In the genomic region with DNA sequence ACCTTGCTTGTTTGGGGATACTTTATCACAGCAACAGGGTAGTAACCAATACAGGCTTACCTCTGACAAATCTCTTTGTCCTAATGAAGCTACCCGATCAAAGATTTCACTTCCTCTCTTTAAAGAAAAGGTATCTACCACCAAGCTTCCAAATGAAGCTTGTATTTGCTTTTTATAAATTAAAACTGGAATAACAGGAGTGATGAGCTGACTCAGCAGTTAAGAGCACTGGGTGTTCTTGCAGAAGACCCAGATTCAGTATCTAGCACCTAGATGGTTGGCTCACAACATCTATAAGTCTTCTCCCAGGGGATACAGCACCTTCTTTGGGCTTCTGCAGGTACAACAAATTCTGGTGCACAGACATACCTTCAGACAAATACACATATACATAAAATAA, we compare ENCODE assay signal across 35 mouse cellular contexts.
"Had no signal": no experiment of that assay in that cellular context is flagged by ENCODE, and none has a peak within 500 bp of the region (broad histone marks: within the 10 kb centered on the region; RNA-seq: fewer than 3 reads in every experiment).

No protein-coding gene starts in this region.

- H3K9ac ChIP-seq: heart, embryonic 12.5 days; heart, embryonic 13.5 days; heart, embryonic 15.5 days; hindbrain, embryonic 12.5 days; hindbrain, embryonic 13.5 days; hindbrain, embryonic 14.5 days; hindbrain, embryonic 15.5 days; intestine, embryonic 15.5 days; kidney, embryonic 15.5 days had no signal

- H3K27ac ChIP-seq: heart, embryonic 10.5 days; heart, embryonic 13.5 days; heart, embryonic 15.5 days; hindbrain, embryonic 10.5 days; hindbrain, embryonic 12.5 days; hindbrain, embryonic 13.5 days; hindbrain, embryonic 14.5 days; hindbrain, embryonic 15.5 days; hindbrain, postnatal 0 days; intestine, embryonic 15.5 days; kidney, embryonic 15.5 days; kidney, postnatal 0 days; layer of hippocampus, adult 2 months had no signal

- H3K4me2 ChIP-seq: heart, embryonic 11.5 days; heart, embryonic 12.5 days; heart, embryonic 13.5 days; heart, embryonic 15.5 days; hindbrain, embryonic 12.5 days; hindbrain, embryonic 13.5 days; hindbrain, embryonic 14.5 days; hindbrain, embryonic 15.5 days; intestine, embryonic 15.5 days; kidney, embryonic 15.5 days had no signal

- H3K27me3 ChIP-seq: heart, embryonic 12.5 days; heart, embryonic 13.5 days; heart, embryonic 15.5 days; hindbrain, embryonic 12.5 days; hindbrain, embryonic 13.5 days; hindbrain, embryonic 15.5 days; intestine, embryonic 15.5 days; kidney, embryonic 15.5 days had no signal

- H3K4me1 ChIP-seq: heart, embryonic 10.5 days; heart, embryonic 12.5 days; heart, embryonic 13.5 days; heart, embryonic 15.5 days; hindbrain, embryonic 15.5 days; intestine, embryonic 15.5 days; kidney, embryonic 15.5 days had no signal

- ATAC-seq: hindbrain, embryonic 16.5 days; hindbrain, postnatal 0 days; inflammation-experienced regulatory T-cells, adult 6 months; intestine, embryonic 15.5 days; intestine, embryonic 16.5 days; intestine, postnatal 0 days had no signal

- DNase-seq: heart, postnatal 10 days; heart, postnatal 14 days; heart, postnatal 36 days; heart, postnatal 4 days; kidney, adult 11 months; kidney, adult 18-20 months; kidney, adult 2 months; kidney, adult 8-10 months; kidney, adult 9 months; kidney, postnatal 10 days; kidney, postnatal 14 days; kidney, postnatal 25 days; kidney, postnatal 36 days; kidney, postnatal 4 days; layer of hippocampus, adult 9-11 months; layer of hippocampus, postnatal 36 days had no signal

- H3K9me3 ChIP-seq: heart, embryonic 10.5 days; heart, embryonic 12.5 days; heart, embryonic 13.5 days; heart, embryonic 15.5 days; hindbrain, embryonic 10.5 days; hindbrain, embryonic 12.5 days; hindbrain, embryonic 13.5 days; hindbrain, embryonic 15.5 days; intestine, embryonic 15.5 days; kidney, embryonic 15.5 days had no signal

- H3K36me3 ChIP-seq: heart, embryonic 10.5 days; heart, embryonic 12.5 days; heart, embryonic 13.5 days; heart, embryonic 15.5 days; hindbrain, embryonic 10.5 days; hindbrain, embryonic 12.5 days; hindbrain, embryonic 13.5 days; hindbrain, embryonic 15.5 days; intestine, embryonic 15.5 days; kidney, embryonic 15.5 days had no signal

- H3K4me3 ChIP-seq: heart, embryonic 10.5 days; heart, embryonic 12.5 days; heart, embryonic 13.5 days; heart, embryonic 15.5 days; hindbrain, embryonic 10.5 days; hindbrain, embryonic 12.5 days; hindbrain, embryonic 13.5 days; hindbrain, embryonic 15.5 days; intestine, embryonic 15.5 days; kidney, embryonic 15.5 days; layer of hippocampus, adult 2 months had no signal
